Mouse (Mus musculus) heart, embryonic 12.5 days (tissue): ENCODE measurements around the gene Hs2st1. TPM values are rescaled to one million over a fixed set of nuclear protein-coding genes. Genes with fewer than 3 reads are reported as not detected.
A peak's percentile ranks its signal among the peaks of the same experiment; 100 is the strongest.

Experiments
- ATAC-seq: fragments of 200-750 bp; cut with Nextera tagmentation; 2 replicates; pipeline ENCODE4 v1.8.0; 2017; ENCODE audit warnings: moderate TSS enrichment, moderate library complexity; ENCODE audit not compliant: insufficient number of reproducible peaks, low FRiP score
- H3K27ac ChIP-seq: fragments of 300-500 bp; sonication (generic); 2 replicates; pipeline ENCODE4 v1.5.1; 2016; ENCODE audit warnings: mild to moderate bottlenecking, moderate library complexity; ENCODE audit not compliant: poor library complexity, severe bottlenecking
- H3K27me3 ChIP-seq: fragments of 300-500 bp; sonication (generic); replicated peaks from 2 replicates; pipeline ENCODE4 v1.6.1; 2016; ENCODE audit warnings: mild to moderate bottlenecking, moderate library complexity
- H3K36me3 ChIP-seq: fragments of 300-500 bp; sonication (generic); 2 replicates; pipeline ENCODE4 v1.6.1; 2016; ENCODE audit warnings: mild to moderate bottlenecking, moderate library complexity
- H3K4me1 ChIP-seq: fragments of 300-500 bp; sonication (generic); replicated peaks from 2 replicates; pipeline ENCODE4 v1.6.1; 2016; ENCODE audit warnings: mild to moderate bottlenecking
- H3K4me2 ChIP-seq: fragments of 300-500 bp; sonication (generic); 2 replicates; pipeline ENCODE4 v1.6.1; 2016; ENCODE audit warnings: mild to moderate bottlenecking, moderate library complexity
- H3K4me3 ChIP-seq: fragments of 300-500 bp; sonication (generic); 2 replicates; pipeline ENCODE4 v1.5.1; 2016; ENCODE audit warnings: mild to moderate bottlenecking
- H3K9ac ChIP-seq: fragments of 300-500 bp; sonication (generic); 2 replicates; pipeline ENCODE4 v1.6.1; 2016; ENCODE audit warnings: mild to moderate bottlenecking, moderate library complexity
- H3K9me3 ChIP-seq: fragments of 300-500 bp; sonication (generic); replicated peaks from 2 replicates; pipeline ENCODE4 v1.6.1; 2016; ENCODE audit warnings: mild to moderate bottlenecking, moderate library complexity
- WGBS: fragments of 180-500 bp; shearing (Covaris S2); methylation state at CpG from one replicate; pipeline ENCODE4 v1.1.7; 2016; 5-methylcytosine and 5-hydroxymethylcytosine counted together
- polyA plus RNA-seq: library from polyadenylated mRNA; unstranded; fragments of >200 nt; fragmentation: Nextera tagmentation; extraction: Ambion mirVana; gene quantifications from 2 replicates; pipeline ENCODE4 v1.2.1, GENCODE M21; 2016

Gene Hs2st1
- polyA plus RNA-seq, 1 experiment from 2014 or later = 11.7 TPM

GRCm38 (mm10) chr3:144550659-144551058 is 19.3 kb downstream of the Hs2st1 start:
- Histone ChIP-seq H3K4me2 (no peak overlapping the region), H3K4me3 (no peak overlapping the region), H3K9ac (no peak overlapping the region), H3K27me3 (no peaks in the 10 kb centered on the region), H3K9me3 (no peaks in the 10 kb centered on the region), H3K27ac (no peak overlapping the region), H3K36me3 (no peaks in the 10 kb centered on the region), H3K4me1 (peaks cover 23% of the 10 kb centered on the region)
- WGBS = 83% methylated on average over 5 of the region's 5 CpGs
- no peak for ATAC-seq

- 89% methylated on average over 5 of the region's 5 CpGs for WGBS
- Histone ChIP-seq H3K27ac (no peak overlapping the region), H3K9ac (no peak overlapping the region), H3K4me2 (no peak overlapping the region), H3K4me3 (no peak overlapping the region), H3K4me1 (peaks cover 26% of the 10 kb centered on the region), H3K9me3 (no peaks in the 10 kb centered on the region), H3K36me3 (no peaks in the 10 kb centered on the region), H3K27me3 (no peaks in the 10 kb centered on the region)
- no peak for ATAC-seq
Measured at GRCm38 (mm10) chr3:144550036-144550435, 19.9 kb downstream of the Hs2st1 start.

GRCm38 (mm10) chr3:144548186-144548845 is 21.7 kb downstream of the Hs2st1 start:
- Histone ChIP-seq H3K27ac (no peak overlapping the region), H3K4me1 (peaks cover 18% of the 10 kb centered on the region), H3K9ac (no peak overlapping the region), H3K4me3 (no peak overlapping the region), H3K4me2 (no peak overlapping the region), H3K9me3 (no peaks in the 10 kb centered on the region), H3K36me3 (no peaks in the 10 kb centered on the region), H3K27me3 (no peaks in the 10 kb centered on the region)
- ATAC-seq = no peak
- WGBS = 89% methylated on average over 7 of the region's 7 CpGs

GRCm38 (mm10) chr3:144546490-144546889 is 23.5 kb downstream of the Hs2st1 start:
- Histone ChIP-seq H3K36me3 (no peaks in the 10 kb centered on the region), H3K4me2 (no peak overlapping the region), H3K27ac (no peak overlapping the region), H3K9me3 (no peaks in the 10 kb centered on the region), H3K27me3 (no peaks in the 10 kb centered on the region), H3K4me1 (peaks cover 26% of the 10 kb centered on the region), H3K4me3 (no peak overlapping the region), H3K9ac (no peak overlapping the region)
- WGBS = 51% methylated on average over 4 of the region's 4 CpGs
- no peak for ATAC-seq

- Histone ChIP-seq H3K27ac (no peak overlapping the region), H3K4me3 (no peak overlapping the region), H3K4me2 (no peak overlapping the region), H3K9ac (no peak overlapping the region), H3K36me3 (no peaks in the 10 kb centered on the region), H3K27me3 (no peaks in the 10 kb centered on the region), H3K9me3 (no peaks in the 10 kb centered on the region), H3K4me1 (peaks cover 21% of the 10 kb centered on the region)
- 68% methylated on average over 4 of the region's 4 CpGs for whole genome bisulfite sequencing
- no peak for ATAC-seq
Measured at GRCm38 (mm10) chr3:144545832-144546231, 24.1 kb downstream of the Hs2st1 start.

- Histone ChIP-seq H3K27ac (no peak overlapping the region), H3K36me3 (no peaks in the 10 kb centered on the region), H3K27me3 (no peaks in the 10 kb centered on the region), H3K4me1 (peaks cover 21% of the 10 kb centered on the region), H3K4me2 (no peak overlapping the region), H3K9ac (no peak overlapping the region), H3K9me3 (no peaks in the 10 kb centered on the region), H3K4me3 (no peak overlapping the region)
- WGBS = 90% methylated on average over 7 of the region's 7 CpGs
- no peak for ATAC-seq
Measured at GRCm38 (mm10) chr3:144545152-144545551, 24.8 kb downstream of the Hs2st1 start.

- H3K4me1 ChIP-seq = peaks cover 42% of the 10 kb centered on the region
- 68% methylated on average over 6 of the region's 6 CpGs for WGBS
- no peak overlapping the region for H3K4me3 ChIP-seq
- peak overlapping the region; percentile 28; the same call in 1 of the 2 replicates for H3K27ac ChIP-seq
- no peak overlapping the region for H3K4me2 ChIP-seq
- no peaks in the 10 kb centered on the region for H3K9me3 ChIP-seq
- no peak for ATAC-seq
- H3K27me3 ChIP-seq = no peaks in the 10 kb centered on the region
- H3K9ac ChIP-seq = no peak overlapping the region
- H3K36me3 ChIP-seq = no peaks in the 10 kb centered on the region
Measured at GRCm38 (mm10) chr3:144541906-144542438, 28.0 kb downstream of the Hs2st1 start.

- WGBS = 72% methylated on average over 3 of the region's 3 CpGs
- no peaks in the 10 kb centered on the region for H3K9me3 ChIP-seq
- no peak for ATAC-seq
Measured at GRCm38 (mm10) chr3:144540805-144541204, 29.2 kb downstream of the Hs2st1 start.

GRCm38 (mm10) chr3:144539051-144539450 is 30.9 kb downstream of the Hs2st1 start:
- Histone ChIP-seq H3K27ac (no peak overlapping the region), H3K9ac (no peak overlapping the region), H3K4me1 (peaks cover 34% of the 10 kb centered on the region), H3K4me3 (no peak overlapping the region), H3K4me2 (no peak overlapping the region), H3K27me3 (no peaks in the 10 kb centered on the region), H3K9me3 (no peaks in the 10 kb centered on the region), H3K36me3 (no peaks in the 10 kb centered on the region)
- ATAC-seq = no peak
- 64% methylated on average over 3 of the region's 3 CpGs for WGBS

More at GRCm38 (mm10) chr3:144540805-144541204, 29.2 kb downstream of the Hs2st1 start:
- H3K27me3 ChIP-seq = no peaks in the 10 kb centered on the region
- H3K9ac ChIP-seq = no peak overlapping the region
- no peak overlapping the region for H3K4me2 ChIP-seq
- H3K27ac ChIP-seq = no peak overlapping the region
- no peaks in the 10 kb centered on the region for H3K36me3 ChIP-seq
- H3K4me3 ChIP-seq = no peak overlapping the region
- H3K4me1 ChIP-seq = peaks cover 37% of the 10 kb centered on the region

- no peak overlapping the region for H3K4me2 ChIP-seq
- WGBS = 70% methylated on average over 7 of the region's 7 CpGs
- H3K27ac ChIP-seq = no peak overlapping the region; the same call in 1 of the 2 replicates
- H3K27me3 ChIP-seq = no peaks in the 10 kb centered on the region
- H3K9ac ChIP-seq = no peak overlapping the region
- peaks cover 37% of the 10 kb centered on the region for H3K4me1 ChIP-seq
- no peak for ATAC-seq
- H3K4me3 ChIP-seq = no peak overlapping the region
- no peaks in the 10 kb centered on the region for H3K36me3 ChIP-seq
- H3K9me3 ChIP-seq = no peaks in the 10 kb centered on the region
Measured at GRCm38 (mm10) chr3:144537078-144537855, 32.7 kb downstream of the Hs2st1 start.

- Histone ChIP-seq H3K27ac (no peak overlapping the region), H3K36me3 (no peaks in the 10 kb centered on the region), H3K4me3 (no peak overlapping the region), H3K9me3 (no peaks in the 10 kb centered on the region), H3K9ac (no peak overlapping the region), H3K4me2 (no peak overlapping the region), H3K4me1 (peaks cover 35% of the 10 kb centered on the region), H3K27me3 (no peaks in the 10 kb centered on the region)
- no peak for ATAC-seq
- 86% methylated on average over 4 of the region's 4 CpGs for WGBS
Measured at GRCm38 (mm10) chr3:144535056-144535455, 34.9 kb downstream of the Hs2st1 start.
